Mouse (Mus musculus) olfactory bulb, adult 2 months (tissue): ENCODE data around the gene Ppp2r1b. TPM values are rescaled to one million over a fixed set of nuclear protein-coding genes. Genes with fewer than 3 reads are reported as not detected.

Experiments used
- H3K27ac ChIP-seq: fragments of 200-500 bp; 2 replicates; pipeline ENCODE4 v1.5.1; 2012; ENCODE audit warnings: low read depth, low read length; ENCODE audit not compliant: insufficient read depth
- H3K4me1 ChIP-seq: fragments of 200-500 bp; 2 replicates; pipeline ENCODE4 v1.6.1; 2012; ENCODE audit warnings: low read length; ENCODE audit not compliant: control insufficient read depth, insufficient read depth
- H3K4me3 ChIP-seq: fragments of 200-500 bp; 2 replicates; pipeline ENCODE4 v1.5.1; 2012; ENCODE audit warnings: mild to moderate bottlenecking, low read depth, low read length, moderate library complexity; ENCODE audit not compliant: insufficient read depth
- CTCF ChIP-seq: fragments of 200-500 bp; IDR thresholded peaks from 2 replicates; pipeline ENCODE4 v1.5.1; 2012; ENCODE audit warnings: low read depth, mild to moderate bottlenecking, low read length, moderate library complexity; ENCODE audit not compliant: insufficient read depth
- POLR2A ChIP-seq: fragments of 200-500 bp; IDR thresholded peaks from 2 replicates; pipeline ENCODE4 v1.6.1; 2012; ENCODE audit warnings: mild to moderate bottlenecking, low read depth, low read length, moderate library complexity; ENCODE audit not compliant: insufficient read depth
- WGBS: fragments of 180-500 bp; shearing (Covaris S2); methylation state at CpG from one replicate; pipeline ENCODE4 v1.1.7; 2018; 5-methylcytosine and 5-hydroxymethylcytosine counted together
- polyA plus RNA-seq: library from polyadenylated mRNA; stranded (reverse); fragments of >200 nt; gene quantifications from 2 replicates; pipeline ENCODE4 v1.2.4, GENCODE M21; 2012; ENCODE audit warnings: low replicate concordance; ENCODE audit not compliant: missing spikeins, insufficient read depth, insufficient read length

Ppp2r1b gene
- polyA plus RNA-seq, 1 experiment: not detected

DNA sequence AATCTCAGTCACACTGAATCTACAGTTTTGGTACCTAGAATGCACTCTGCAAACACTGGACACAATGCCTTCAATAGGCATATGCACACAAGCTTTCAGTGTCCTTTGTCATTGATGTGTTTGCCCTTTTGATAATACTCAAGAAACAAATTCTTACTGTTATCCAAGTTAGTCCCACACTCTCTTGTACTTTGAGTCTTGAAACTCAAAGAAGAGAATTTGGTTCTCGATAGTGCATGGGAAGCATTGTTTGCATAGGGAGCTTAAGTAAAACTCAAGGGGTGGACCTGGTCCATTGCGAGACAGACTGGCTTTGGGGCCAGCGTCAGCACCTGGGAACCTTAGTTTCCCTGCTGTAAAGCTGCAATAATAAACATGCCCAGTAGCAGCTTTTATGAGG, 73.0 kb downstream of the Ppp2r1b start:
- Histone ChIP-seq H3K27ac (no peak overlapping the region), H3K4me1 (no peaks in the 10 kb centered on the region), H3K4me3 (no peak overlapping the region)
- 86% methylated on average over 3 of the region's 3 CpGs for WGBS
- no peak for TF ChIP-seq CTCF

DNA sequence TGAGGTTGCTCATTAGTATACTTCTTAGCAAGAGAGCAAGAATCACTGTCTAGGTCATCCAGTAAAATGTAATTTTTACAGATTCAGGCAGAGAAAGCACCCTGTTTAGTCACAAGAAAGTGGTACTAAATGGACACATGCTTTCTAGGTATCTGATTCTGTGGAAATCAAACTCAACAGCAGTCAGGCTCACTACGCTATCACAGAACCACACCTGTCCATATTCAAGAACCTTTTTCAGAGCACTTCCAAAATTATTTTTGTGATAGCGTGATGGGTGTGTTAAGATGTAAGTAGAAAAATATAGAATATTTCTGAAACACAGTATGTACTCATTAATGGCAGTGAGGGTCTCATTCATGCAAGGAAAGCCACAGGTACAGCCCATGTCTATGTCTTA, 74.5 kb downstream of the Ppp2r1b start:
- 97% methylated on average over 2 of the region's 2 CpGs for WGBS
- H3K4me1 ChIP-seq: no peaks in the 10 kb centered on the region
- H3K4me3 ChIP-seq: no peak overlapping the region
- no peak for TF ChIP-seq CTCF
- TF ChIP-seq POLR2A: no peak
- H3K27ac ChIP-seq: no peak overlapping the region

DNA sequence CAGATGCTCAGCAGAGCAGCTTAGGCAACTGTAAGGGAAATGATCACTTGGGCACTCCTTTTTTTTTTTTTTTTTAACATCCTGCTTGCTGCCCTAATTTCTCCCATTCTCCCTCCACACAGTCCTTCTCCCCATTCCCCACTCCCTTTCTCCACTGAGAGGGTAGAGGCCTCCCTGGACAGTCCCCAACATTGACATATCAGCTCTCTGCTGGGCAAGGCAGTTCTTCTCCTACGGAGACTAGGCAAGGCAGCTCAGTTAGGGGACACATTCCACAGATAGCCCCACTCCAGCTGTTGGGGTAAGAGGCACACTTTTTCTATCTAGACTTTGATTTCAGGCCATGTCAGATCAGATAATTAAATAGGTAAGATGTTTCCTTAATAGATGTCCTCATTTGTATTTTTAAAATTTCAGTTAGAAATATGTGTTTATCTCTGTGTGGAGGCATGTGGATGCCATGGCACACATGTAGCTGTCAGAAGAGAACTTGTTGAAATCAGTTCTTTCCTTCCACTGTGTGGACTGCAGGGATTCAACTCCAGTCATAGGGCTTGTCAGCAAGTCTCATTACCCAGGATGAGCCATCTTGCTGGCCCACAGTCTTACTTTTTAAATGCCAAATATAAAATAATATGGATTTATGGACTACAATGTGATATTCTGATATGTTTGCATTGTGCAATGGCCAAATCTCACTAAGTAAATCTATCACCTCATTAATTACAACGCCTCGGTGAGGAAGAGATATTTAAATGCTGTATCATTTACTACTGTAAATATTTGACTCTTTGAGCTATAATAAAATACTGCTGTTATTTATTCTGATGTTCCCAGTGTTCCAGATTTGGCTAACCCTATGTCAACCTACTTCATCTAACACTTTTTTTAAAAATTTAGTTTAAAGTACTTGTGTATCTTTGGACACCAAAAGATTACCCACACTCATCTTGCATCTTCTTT, 76.1 kb downstream of the Ppp2r1b start:
- TF ChIP-seq CTCF (no peak), POLR2A (no peak)
- H3K4me3 ChIP-seq: no peak overlapping the region
- no peaks in the 10 kb centered on the region for H3K4me1 ChIP-seq
- no peak overlapping the region for H3K27ac ChIP-seq
- 80% methylated on average over 3 of the region's 3 CpGs for WGBS

DNA sequence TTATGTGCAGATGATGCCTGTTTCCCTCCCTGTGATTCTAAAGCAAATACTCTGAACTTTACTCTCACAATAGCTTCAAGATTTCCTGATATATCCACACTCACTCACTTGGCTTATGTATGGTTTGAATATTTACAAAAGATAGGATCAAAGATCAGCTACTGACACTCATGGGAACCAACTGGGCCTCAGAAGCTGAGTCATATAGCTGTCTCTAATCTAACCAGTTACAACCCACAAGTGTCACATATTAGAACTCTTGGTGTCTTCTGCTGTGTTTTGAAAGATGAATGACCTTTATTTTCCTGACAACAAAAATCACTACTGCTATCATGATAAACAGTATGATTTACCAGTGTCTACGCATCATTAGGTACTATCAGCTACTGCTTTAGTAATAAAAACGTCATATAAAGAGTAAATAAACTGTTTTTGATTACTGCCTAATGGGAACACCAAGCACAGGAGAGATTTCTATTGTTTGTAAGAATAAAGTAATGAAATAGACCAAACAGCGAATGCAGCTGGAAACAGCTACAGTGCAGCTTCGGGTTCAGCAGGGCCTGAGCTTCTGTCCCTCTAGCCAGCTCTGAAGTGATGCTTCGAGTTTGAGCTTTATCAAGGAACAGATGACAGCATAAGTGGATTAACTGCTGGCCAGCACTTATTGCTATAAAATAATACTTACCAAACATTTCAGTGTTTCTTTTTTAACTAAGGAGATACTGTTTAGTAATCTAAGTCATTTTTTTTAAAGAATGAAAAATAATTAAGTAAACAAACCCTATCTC, 77.5 kb downstream of the Ppp2r1b start:
- 73% methylated on average over 5 of the region's 5 CpGs for WGBS
- Histone ChIP-seq H3K4me1 (no peaks in the 10 kb centered on the region), H3K4me3 (no peak overlapping the region), H3K27ac (no peak overlapping the region)
- TF ChIP-seq CTCF (no peak), POLR2A (no peak)

DNA sequence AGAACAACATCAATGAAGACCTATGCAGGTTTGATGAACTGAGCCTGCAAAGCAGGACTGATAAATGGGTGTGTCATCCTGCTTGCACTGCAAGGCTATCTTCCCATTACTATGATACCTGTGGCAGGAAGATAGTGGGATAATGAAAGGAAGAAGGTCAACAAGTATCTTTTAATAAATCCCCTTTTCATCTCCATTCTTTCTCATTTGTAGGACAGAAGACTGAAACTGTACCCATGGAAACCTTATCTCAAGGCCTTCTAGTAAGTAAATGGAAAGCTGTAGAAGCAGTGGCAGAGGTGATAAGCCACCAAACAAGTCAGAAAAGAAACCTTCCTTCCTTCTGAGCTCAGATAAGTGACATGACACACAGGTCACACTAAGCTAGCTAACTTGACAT, 79.4 kb downstream of the Ppp2r1b start:
- no peak overlapping the region for H3K27ac ChIP-seq
- no peak overlapping the region for H3K4me3 ChIP-seq
- TF ChIP-seq CTCF (no peak), POLR2A (no peak)
- no peaks in the 10 kb centered on the region for H3K4me1 ChIP-seq

DNA sequence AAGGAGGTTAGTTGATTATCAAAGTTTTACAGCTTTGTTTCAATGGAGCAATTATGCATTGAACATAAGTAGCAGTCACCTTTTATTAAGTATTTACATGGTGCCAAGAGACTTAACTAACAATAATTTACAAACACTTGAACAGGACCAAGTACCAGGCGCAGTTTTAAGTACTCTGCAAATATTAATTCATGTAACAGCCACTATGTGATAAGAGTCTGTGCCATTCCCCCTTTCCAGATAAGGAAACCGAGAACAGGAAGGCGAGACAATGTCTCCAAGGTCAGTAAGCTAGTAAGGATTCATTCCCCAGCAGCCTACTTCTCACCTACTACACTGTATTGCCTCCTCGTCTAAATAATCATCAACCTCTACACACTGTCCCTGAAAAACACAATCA, 80.7 kb downstream of the Ppp2r1b start:
- Histone ChIP-seq H3K4me1 (no peaks in the 10 kb centered on the region), H3K27ac (no peak overlapping the region), H3K4me3 (no peak overlapping the region)
- 92% methylated on average over 4 of the region's 4 CpGs for WGBS
- TF ChIP-seq POLR2A: no peak
- TF ChIP-seq CTCF: no peak

DNA sequence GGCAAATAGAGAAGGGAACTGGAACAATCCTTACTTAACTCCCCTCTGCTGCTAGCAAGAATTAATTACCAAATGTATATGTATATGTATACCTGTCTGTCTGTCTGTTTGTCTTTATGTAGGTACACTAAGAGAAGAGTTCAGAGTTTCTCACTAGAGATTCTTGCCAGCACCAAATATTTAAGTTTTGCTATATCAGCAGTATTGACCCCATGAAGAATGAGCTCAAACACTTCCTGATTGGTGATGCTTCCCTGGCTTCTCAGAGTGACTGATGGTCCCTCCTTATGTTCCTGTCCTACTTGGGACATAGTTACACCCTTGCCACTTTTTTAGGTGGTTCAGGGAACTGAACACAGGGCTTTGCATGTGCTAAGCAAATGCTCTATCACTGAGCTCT, 84.9 kb downstream of the Ppp2r1b start:
- no peak overlapping the region for H3K4me3 ChIP-seq
- H3K27ac ChIP-seq: no peak overlapping the region
- TF ChIP-seq CTCF (no peak), POLR2A (no peak)
- no peaks in the 10 kb centered on the region for H3K4me1 ChIP-seq

DNA sequence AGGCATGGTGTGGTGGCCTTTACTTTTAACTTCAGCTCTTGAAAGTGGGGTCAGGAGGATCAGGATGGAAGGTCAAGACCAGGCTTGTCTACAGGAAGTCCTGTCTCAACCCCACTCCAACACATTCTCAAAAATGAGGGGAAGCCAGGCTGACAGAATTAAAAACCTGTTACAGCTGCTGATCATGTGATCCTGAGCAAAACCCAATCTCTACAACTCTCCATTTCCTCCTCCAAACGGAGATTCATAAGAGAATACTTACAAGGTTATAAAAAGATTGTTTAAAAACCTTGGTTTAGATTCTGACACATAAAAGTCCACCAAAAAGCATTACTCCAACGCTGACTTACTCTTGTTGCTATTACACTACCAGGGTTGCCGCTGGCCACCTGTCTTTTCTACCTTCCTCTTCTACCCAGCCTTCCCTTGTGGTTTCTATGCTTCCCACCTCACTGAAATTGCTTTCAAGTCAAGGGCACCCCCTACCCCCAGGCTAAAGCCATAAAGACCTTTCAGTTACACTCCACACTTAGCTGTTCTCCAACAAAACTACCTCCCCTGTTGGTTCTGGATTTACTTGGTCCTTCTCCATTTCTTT, 96.8 kb downstream of the Ppp2r1b start:
- TF ChIP-seq POLR2A (no peak), CTCF (no peak)
- H3K27ac ChIP-seq: no peak overlapping the region
- WGBS: 87% methylated on average over 3 of the region's 3 CpGs
- no peaks in the 10 kb centered on the region for H3K4me1 ChIP-seq
- no peak overlapping the region for H3K4me3 ChIP-seq

DNA sequence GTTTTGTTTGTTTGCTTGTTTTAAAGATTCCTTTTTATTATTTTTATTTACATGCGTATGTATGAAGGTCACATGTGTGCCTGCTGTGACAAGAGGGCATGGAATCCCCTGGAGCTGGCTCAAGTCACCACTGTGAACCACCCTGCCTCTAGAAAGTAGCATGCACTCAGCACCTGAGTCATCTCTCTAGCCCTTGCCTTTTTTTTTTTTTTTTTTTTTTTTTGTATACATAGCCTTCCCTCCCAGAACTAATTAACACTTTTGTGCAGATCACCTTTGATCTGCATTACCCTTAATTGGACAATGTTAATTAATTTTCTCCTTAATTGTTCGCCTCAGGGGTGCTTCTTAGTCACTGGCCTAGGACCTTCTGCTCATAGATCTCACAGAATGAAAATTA, 97.6 kb downstream of the Ppp2r1b start:
- WGBS: 90% methylated on average over 2 of the region's 2 CpGs
- TF ChIP-seq CTCF: no peak
- no peak for TF ChIP-seq POLR2A

More for the DNA sequence above, 97.6 kb downstream of the Ppp2r1b start:
- Histone ChIP-seq H3K4me1 (no peaks in the 10 kb centered on the region), H3K4me3 (no peak overlapping the region), H3K27ac (no peak overlapping the region)

Other genes with a start within 250 kb of the Ppp2r1b start
- gene Sdhd, start 241.5 kb upstream of the Ppp2r1b start, polyA plus RNA-seq: not detected in 2 replicates
- gene Timm8b, start 241.4 kb upstream of the Ppp2r1b start, polyA plus RNA-seq: not detected in 2 replicates
- gene Pih1d2, start 228.0 kb upstream of the Ppp2r1b start, polyA plus RNA-seq: not detected in 2 replicates
- gene Nkapd1, start 227.8 kb upstream of the Ppp2r1b start, polyA plus RNA-seq: not detected in 2 replicates
- not detected in 2 replicates for gene Dlat, start 185.5 kb upstream of the Ppp2r1b start, polyA plus RNA-seq
- gene Dixdc1, start 105.8 kb upstream of the Ppp2r1b start, polyA plus RNA-seq: not detected in 2 replicates
- not detected in 2 replicates for gene 2310030G06Rik, start 98.8 kb upstream of the Ppp2r1b start, polyA plus RNA-seq
- not detected in 2 replicates for gene Cryab, start 94.0 kb upstream of the Ppp2r1b start, polyA plus RNA-seq
- gene Hspb2, start 92.9 kb upstream of the Ppp2r1b start, polyA plus RNA-seq: not detected in 2 replicates
- not detected in 2 replicates for gene Fdxacb1, start 77.1 kb upstream of the Ppp2r1b start, polyA plus RNA-seq
- gene Alg9, start 70.3 kb upstream of the Ppp2r1b start, polyA plus RNA-seq: not detected in 2 replicates
- not detected in 2 replicates for gene 1110032A03Rik, start 69.8 kb upstream of the Ppp2r1b start, polyA plus RNA-seq
- not detected in 2 replicates for gene Sik2, start 163.8 kb downstream of the Ppp2r1b start, polyA plus RNA-seq
- gene Btg4, start 215.6 kb downstream of the Ppp2r1b start, polyA plus RNA-seq: not detected in 2 replicates
- not detected in 2 replicates for gene Layn, start 231.8 kb downstream of the Ppp2r1b start, polyA plus RNA-seq